Mouse (Mus musculus) G1E (cell line): ENCODE results near the gene Gtf2ird1.

Source experiments
- CTCF ChIP-seq: IDR thresholded peaks from 2 replicates; pipeline ENCODE4 v1.5.1; 2012; ENCODE audit warnings: low read depth, low read length, inconsistent platforms, mixed read lengths
- GATA1 ChIP-seq: IDR thresholded peaks from 2 replicates; pipeline ENCODE4 v1.6.1; 2012; ENCODE audit warnings: borderline replicate concordance, low read length, inconsistent platforms, mixed read lengths
- GATA2 ChIP-seq: IDR thresholded peaks from 2 replicates; pipeline ENCODE4 v1.6.1; 2012; ENCODE audit warnings: low read depth, low read length, inconsistent platforms, borderline replicate concordance
- POLR2AphosphoS5 ChIP-seq: IDR thresholded peaks from 2 replicates; pipeline ENCODE4 v1.6.1; 2012; ENCODE audit warnings: low read depth, low read length, inconsistent platforms; ENCODE audit not compliant: insufficient replicate concordance
- TAL1 ChIP-seq: conservative IDR thresholded peaks from 2 replicates; pipeline ENCODE4 v1.6.1; 2012; ENCODE audit warnings: low read depth, low read length, inconsistent platforms, mixed read lengths

GRCm38 (mm10) chr5:134442066-134442465, 14.4 kb downstream of the Gtf2ird1 start:
- TF ChIP-seq CTCF: no peak
- no peak for TF ChIP-seq GATA1
- TF ChIP-seq GATA2: no peak
- TF ChIP-seq POLR2AphosphoS5: no peak
- no peak for TF ChIP-seq TAL1
